ENCODE assay signal across 9 mouse cellular contexts in the genomic region with DNA sequence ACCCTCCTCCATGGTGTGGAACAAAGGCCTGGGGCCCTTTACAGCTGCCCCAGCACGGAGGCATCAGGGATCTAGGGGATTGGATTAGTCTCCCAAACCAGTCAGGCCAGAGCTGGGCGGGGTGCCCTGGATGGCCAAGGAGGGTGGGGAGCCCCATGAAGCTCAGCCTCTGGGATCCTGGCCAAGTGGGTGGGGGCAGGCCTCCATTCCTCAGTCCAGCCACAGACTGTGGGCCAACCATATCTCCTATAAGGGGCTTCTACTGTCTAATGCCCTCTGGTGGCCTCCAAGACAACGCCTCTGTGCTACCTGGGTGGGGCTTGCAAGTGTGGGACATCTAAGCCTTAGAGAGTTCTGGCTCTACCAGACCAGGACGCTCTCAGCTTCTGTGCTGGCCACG. TPM values are rescaled to one million over a fixed set of nuclear protein-coding genes. Genes with fewer than 3 reads are reported as not detected.
DNase-seq lines count a peak whose midpoint lies in the region; ATAC-seq and TF ChIP-seq lines count a peak whose summit lies in the region.
"Had no signal": no experiment of that assay in that cellular context is flagged by ENCODE, and none has a peak within 500 bp of the region (broad histone marks: within the 10 kb centered on the region; RNA-seq: fewer than 3 reads in every experiment).

No protein-coding gene starts in this region.

- H3K27me3 ChIP-seq in kidney, adult 2 months (replicated peaks; ENCODE audit: control insufficient read depth, insufficient read depth, low read length), result no peaks in the 10 kb centered on the region
- H3K27me3 ChIP-seq in thymus, adult 2 months (ENCODE audit: control insufficient read depth, insufficient read depth, low read length), result no peaks in the 10 kb centered on the region
- H3K27me3 ChIP-seq in midbrain, embryonic 11.5 days (ENCODE audit: control insufficient read depth, insufficient read depth, low read length), result no peaks in the 10 kb centered on the region
- H3K27me3 ChIP-seq: limb, embryonic 12.5 days had no signal

- TF ChIP-seq CTCF in kidney, adult 2 months (conservative IDR thresholded peaks at IDR 0.05; ENCODE audit: insufficient read depth, insufficient read length, low read depth, low read length), result no peak
- no peak for TF ChIP-seq CTCF in thymus, adult 2 months (IDR thresholded peaks at IDR 0.05; ENCODE audit: borderline replicate concordance, control insufficient read depth, extremely low read depth, insufficient read depth, low read length, poor library complexity)

- H3K27ac ChIP-seq in kidney, adult 2 months (ENCODE audit: insufficient read depth, low read depth, low read length), result no peak overlapping the region
- H3K27ac ChIP-seq in thymus, adult 2 months (ENCODE audit: control insufficient read depth, insufficient read depth, low read length), result no peak overlapping the region
- no peak overlapping the region for H3K27ac ChIP-seq in midbrain, embryonic 11.5 days (ENCODE audit: low read depth, low read length)
- H3K27ac ChIP-seq: limb, embryonic 12.5 days had no signal

- WGBS in kidney, adult 2 months, result 75% methylated on average over 5 of the region's 5 CpGs
- WGBS in thymus, adult 2 months, result 89% methylated on average over 5 of the region's 5 CpGs
- 81% methylated on average over 5 of the region's 5 CpGs for WGBS in midbrain, embryonic 11.5 days

- peak; percentile 17 for DNase-seq in kidney, adult 2 months
- DNase-seq in kidney, adult 11 months, result no peak
- DNase-seq in NIH3T3 (ENCODE audit: low read depth), result peak; percentile 80
- peak; percentile 42 for DNase-seq in gastrocnemius, postnatal 25 days
- peak; percentile 75 to 86 for DNase-seq in lung, postnatal 4 days
- DNase-seq in thymus, adult 2 months, result no peak
- DNase-seq in midbrain, embryonic 11.5 days (ENCODE audit: low spot score, missing footprints), result no peak
- DNase-seq in thymus, postnatal 10 days (ENCODE audit: low spot score in 2 of 2), result no peak

- H3K4me2 ChIP-seq in midbrain, embryonic 11.5 days, result no peak overlapping the region

- no peak for TF ChIP-seq POLR2A in kidney, adult 2 months (IDR thresholded peaks at IDR 0.05; ENCODE audit: low read depth, low read length)
- TF ChIP-seq POLR2A in thymus, adult 2 months (IDR thresholded peaks at IDR 0.05; ENCODE audit: control insufficient read depth, extremely low read depth, insufficient read depth, low read length, poor library complexity), result no peak

- H3K4me1 ChIP-seq in kidney, adult 2 months (ENCODE audit: control insufficient read depth, insufficient read depth, low read length), result peaks cover 11% of the 10 kb centered on the region
- H3K4me1 ChIP-seq in thymus, adult 2 months (replicated peaks; ENCODE audit: control insufficient read depth, insufficient read depth, low read length), result peaks cover 28% of the 10 kb centered on the region
- H3K4me1 ChIP-seq in midbrain, embryonic 11.5 days (ENCODE audit: control insufficient read depth, insufficient read depth, low read length), result peaks cover 10% of the 10 kb centered on the region

- H3K9ac ChIP-seq in midbrain, embryonic 11.5 days (ENCODE audit: low read length), result no peak overlapping the region
- H3K9ac ChIP-seq: limb, embryonic 12.5 days had no signal

- H3K4me3 ChIP-seq in kidney, adult 2 months (ENCODE audit: insufficient read depth, low read depth, low read length), result no peak overlapping the region
- H3K4me3 ChIP-seq in thymus, adult 2 months (ENCODE audit: control insufficient read depth, insufficient read depth, low read length), result no peak overlapping the region
- H3K4me3 ChIP-seq in midbrain, embryonic 11.5 days (ENCODE audit: low read depth, low read length), result no peak overlapping the region
- H3K4me3 ChIP-seq: limb, embryonic 12.5 days had no signal

- no peak for ATAC-seq in midbrain, embryonic 11.5 days (ENCODE audit: low FRiP score)

- H3K9me3 ChIP-seq in midbrain, embryonic 11.5 days (ENCODE audit: control insufficient read depth, low read length), result no peaks in the 10 kb centered on the region
- H3K9me3 ChIP-seq: limb, embryonic 12.5 days had no signal

- no peaks in the 10 kb centered on the region for H3K36me3 ChIP-seq in kidney, adult 2 months (ENCODE audit: control insufficient read depth, insufficient read depth, low read length)
- H3K36me3 ChIP-seq in thymus, adult 2 months (ENCODE audit: control insufficient read depth, insufficient read depth, low read length), result peaks cover 3% of the 10 kb centered on the region; the same call in 1 of the 2 replicates
- no peaks in the 10 kb centered on the region for H3K36me3 ChIP-seq in midbrain, embryonic 11.5 days (ENCODE audit: control insufficient read depth, insufficient read depth, low read length)

RNA-seq across cellular contexts. Expression of a gene that starts 2.0 kb away (rescaled TPM):
- 49.0 and 53.2 TPM in 2 replicates for polyA plus RNA-seq in kidney, adult 2 months (2012; rRNA removed)
- 10 to 100 TPM; 13.7 to 16.2 TPM for total RNA-seq in gastrocnemius, postnatal 25 days (2021)
- polyA plus RNA-seq in thymus, adult 2 months (2012; rRNA removed), result 165 and 192 TPM in 2 replicates
- polyA plus RNA-seq in midbrain, embryonic 11.5 days (2014; fragmentation: Nextera tagmentation; extraction: Ambion mirVana), result 21.9 and 23.2 TPM in 2 replicates

RNA-seq across cellular contexts. Expression of a gene that starts 2.3 kb away (rescaled TPM):
- polyA plus RNA-seq in kidney, adult 2 months (2012; rRNA removed), result 104 and 130 TPM in 2 replicates
- total RNA-seq in gastrocnemius, postnatal 25 days (2021), result under 1 TPM; 0.35 to 0.64 TPM
- 11.6 and 17.3 TPM in 2 replicates for polyA plus RNA-seq in thymus, adult 2 months (2012; rRNA removed)
- 0.18 and 0.25 TPM in 2 replicates for polyA plus RNA-seq in midbrain, embryonic 11.5 days (2014; fragmentation: Nextera tagmentation; extraction: Ambion mirVana)

RNA-seq across cellular contexts. Expression of a gene that starts 10.9 kb away (rescaled TPM):
- polyA plus RNA-seq in kidney, adult 2 months (2012; rRNA removed), result 47.2 and 51.6 TPM in 2 replicates
- not detected for total RNA-seq in gastrocnemius, postnatal 25 days (2021)
- polyA plus RNA-seq in thymus, adult 2 months (2012; rRNA removed), result 4.4 and 13.8 TPM in 2 replicates
- 0.26 TPM in 1 of 2 replicates, not detected in the other for polyA plus RNA-seq in midbrain, embryonic 11.5 days (2014; fragmentation: Nextera tagmentation; extraction: Ambion mirVana)

RNA-seq across cellular contexts. Expression of a gene that starts 30.4 kb away (rescaled TPM):
- polyA plus RNA-seq in kidney, adult 2 months (2012; rRNA removed), result 51.0 and 64.0 TPM in 2 replicates
- 10 to 100 TPM; 12.5 to 16.2 TPM for total RNA-seq in gastrocnemius, postnatal 25 days (2021)
- 86.6 and 100 TPM in 2 replicates for polyA plus RNA-seq in thymus, adult 2 months (2012; rRNA removed)
- 5.2 and 5.4 TPM in 2 replicates for polyA plus RNA-seq in midbrain, embryonic 11.5 days (2014; fragmentation: Nextera tagmentation; extraction: Ambion mirVana)

RNA-seq across cellular contexts. Expression of a gene that starts 34.8 kb away (rescaled TPM):
- 0.18 TPM in 1 of 2 replicates, not detected in the other for polyA plus RNA-seq in kidney, adult 2 months (2012; rRNA removed)
- total RNA-seq in gastrocnemius, postnatal 25 days (2021), result not detected
- not detected in 2 replicates for polyA plus RNA-seq in thymus, adult 2 months (2012; rRNA removed)
- not detected in 2 replicates for polyA plus RNA-seq in midbrain, embryonic 11.5 days (2014; fragmentation: Nextera tagmentation; extraction: Ambion mirVana)
- polyA plus RNA-seq: limb, embryonic 12.5 days had no signal

Comparison
In these comparisons a context has a peak if more than half of its experiments do, and no peak if none do; other contexts are left out.
1. DNase-seq: peak in kidney, adult 2 months (single experiment), NIH3T3 (single experiment), gastrocnemius, postnatal 25 days (single experiment) and lung, postnatal 4 days (2 of 2); none in kidney, adult 11 months (single experiment), thymus, adult 2 months (single experiment), midbrain, embryonic 11.5 days (single experiment) and thymus, postnatal 10 days (0 of 2).
2. RNA of a gene that starts 2.3 kb away (polyA plus RNA-seq): 104 to 130 TPM in kidney, adult 2 months and 11.6 to 17.3 TPM in thymus, adult 2 months; 0.18 to 0.25 TPM in midbrain, embryonic 11.5 days; every median in the first group is over 10 times any median in the second.